Mouse (Mus musculus) testis, adult 2 months (tissue): Measurements from ENCODE around the gene Zfp655.

Experiments used
- CTCF ChIP-seq: fragments of 200-500 bp; IDR thresholded peaks from 2 replicates; pipeline ENCODE4 v1.5.1; 2012; ENCODE audit warnings: low read depth, mild to moderate bottlenecking, inconsistent platforms, low read length, moderate library complexity; ENCODE audit not compliant: control insufficient read depth, insufficient read depth, insufficient replicate concordance
- POLR2A ChIP-seq: fragments of 200-500 bp; IDR thresholded peaks from 2 replicates; pipeline ENCODE4 v1.6.1; 2012; ENCODE audit warnings: low read depth, mild to moderate bottlenecking, inconsistent platforms, low read length, moderate library complexity; ENCODE audit not compliant: control insufficient read depth

DNA sequence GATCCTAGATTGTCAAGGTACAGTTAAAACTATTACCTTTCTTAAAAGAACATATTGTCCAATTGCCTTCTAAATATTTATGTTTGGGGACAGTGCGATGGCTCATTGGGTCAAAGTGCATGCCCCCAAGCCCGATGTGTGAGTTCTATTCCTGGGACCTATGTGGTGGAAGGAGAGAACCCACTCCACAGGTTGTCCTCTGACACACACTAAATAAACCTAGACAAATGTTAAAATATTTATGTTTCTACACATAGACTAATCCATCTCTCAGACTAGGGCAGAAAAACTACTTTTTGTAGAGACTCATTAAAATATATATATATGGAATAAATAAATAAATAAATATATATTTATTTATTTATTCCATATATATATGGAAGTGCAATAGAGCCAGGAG, 48.4 kb downstream of the Zfp655 start:
- no peak for TF ChIP-seq CTCF
- TF ChIP-seq POLR2A: no peak
